Mouse (Mus musculus) cerebellum, adult 18-20 months (tissue): ENCODE measurements around the gene Ets2.

Experiments
- DNase-seq, 2 experiments: peaks; one replicate each; pipeline ENCODE4 v3.0.0; 2021

The Ets2 gene

GRCm38 (mm10) chr16:95701802-95702561 lies at the start of gene Ets2:
Ets2 (plus strand) TSS chr16:95702075.
- peak; percentile 92 to 95 for DNase-seq

GRCm38 (mm10) chr16:95654204-95654611 lies 47.7 kb upstream of the Ets2 start:
- DNase-seq: peak; percentile 12 to 25

GRCm38 (mm10) chr16:95656535-95656934 lies 45.3 kb upstream of the Ets2 start:
- DNase-seq: no peak

- DNase-seq: no peak
Observed at GRCm38 (mm10) chr16:95657187-95657586, 44.7 kb upstream of the Ets2 start.

- no peak for DNase-seq
Observed at GRCm38 (mm10) chr16:95657756-95658155, 44.1 kb upstream of the Ets2 start.

- peak; percentile 25 to 48 for DNase-seq
Observed at GRCm38 (mm10) chr16:95658836-95659430, 42.9 kb upstream of the Ets2 start.

GRCm38 (mm10) chr16:95659461-95659860 lies 42.4 kb upstream of the Ets2 start:
- no peak for DNase-seq

- peak; percentile 40 for DNase-seq
Observed at GRCm38 (mm10) chr16:95660909-95661308, 41.0 kb upstream of the Ets2 start.

- no peak for DNase-seq
Observed at GRCm38 (mm10) chr16:95665472-95666131, 36.3 kb upstream of the Ets2 start.

GRCm38 (mm10) chr16:95666288-95666687 lies 35.6 kb upstream of the Ets2 start:
- no peak for DNase-seq

GRCm38 (mm10) chr16:95667395-95668150 lies 34.3 kb upstream of the Ets2 start:
- DNase-seq: no peak

- DNase-seq: no peak
Observed at GRCm38 (mm10) chr16:95668151-95668993, 33.5 kb upstream of the Ets2 start.

GRCm38 (mm10) chr16:95674452-95674921 lies 27.4 kb upstream of the Ets2 start:
- no peak for DNase-seq

GRCm38 (mm10) chr16:95675212-95675611 lies 26.7 kb upstream of the Ets2 start:
- no peak for DNase-seq

- no peak for DNase-seq
Observed at GRCm38 (mm10) chr16:95676668-95677067, 25.2 kb upstream of the Ets2 start.

GRCm38 (mm10) chr16:95682431-95682892 lies 19.4 kb upstream of the Ets2 start:
- DNase-seq: no peak

- DNase-seq: no peak
Observed at GRCm38 (mm10) chr16:95685807-95686206, 16.1 kb upstream of the Ets2 start.

- no peak for DNase-seq
Observed at GRCm38 (mm10) chr16:95686246-95686645, 15.6 kb upstream of the Ets2 start.

GRCm38 (mm10) chr16:95686901-95687300 lies 15.0 kb upstream of the Ets2 start:
- no peak for DNase-seq

GRCm38 (mm10) chr16:95688010-95688409 lies 13.9 kb upstream of the Ets2 start:
- DNase-seq: no peak

GRCm38 (mm10) chr16:95696599-95696998 lies 5.3 kb upstream of the Ets2 start:
- no peak for DNase-seq

GRCm38 (mm10) chr16:95699721-95700120 lies 2.2 kb upstream of the Ets2 start:
- DNase-seq: no peak
